Mouse (Mus musculus) ES-E14 (cell line): ENCODE results near the gene Kcnip3. TPM values are rescaled to one million over a fixed set of nuclear protein-coding genes. Genes with fewer than 3 reads are reported as not detected.

ENCODE experiments used
- DNase-seq: peaks from one replicate; pipeline ENCODE4 v3.0.0-alpha.2; 2013; ENCODE audit warnings: low read depth, low spot score
- H3K27ac ChIP-seq: 2 replicates; pipeline ENCODE4 v1.5.1; 2012; ENCODE audit warnings: low read depth, mild to moderate bottlenecking, low read length, moderate library complexity, mixed read lengths; ENCODE audit not compliant: poor library complexity, insufficient read depth, severe bottlenecking
- H3K36me3 ChIP-seq: 2 replicates; pipeline ENCODE4 v1.6.1; 2012; ENCODE audit warnings: mild to moderate bottlenecking, low read length, moderate library complexity, mixed read lengths; ENCODE audit not compliant: control insufficient read depth, poor library complexity, insufficient read depth, severe bottlenecking
- H3K4me1 ChIP-seq, 2 experiments: fragments of 150-350 bp in 1 of 2; sonication (generic) in 1 of 2; 2 replicates each; pipeline ENCODE4 v1.6.1; 2012; ENCODE audit warnings: low read length in 2 of 2, mild to moderate bottlenecking in 1 of 2, mixed read lengths in 1 of 2; ENCODE audit not compliant: control insufficient read depth in 2 of 2, insufficient read depth in 2 of 2, poor library complexity in 1 of 2
- H3K4me3 ChIP-seq, 2 experiments: fragments of 150-350 bp in 1 of 2; sonication (generic) in 1 of 2; 2 replicates each; pipeline ENCODE4 v1.5.1; 2012; ENCODE audit warnings: low read length in 2 of 2, low read depth in 1 of 2, mild to moderate bottlenecking in 1 of 2, mixed read lengths in 1 of 2; ENCODE audit not compliant: insufficient read depth in 1 of 2, poor library complexity in 1 of 2, severe bottlenecking in 1 of 2
- H3K9ac ChIP-seq: 2 replicates; pipeline ENCODE4 v1.6.1; 2012; ENCODE audit warnings: low read depth, mild to moderate bottlenecking, low read length, mixed read lengths; ENCODE audit not compliant: poor library complexity, insufficient read depth, severe bottlenecking
- H3K9me3 ChIP-seq: fragments of 150-350 bp; sonication (generic); 2 replicates; pipeline ENCODE4 v1.6.1; 2012; ENCODE audit warnings: low read depth, mild to moderate bottlenecking, low read length; ENCODE audit not compliant: control insufficient read depth, insufficient read depth
- CHD2 ChIP-seq: IDR thresholded peaks from 2 replicates; pipeline ENCODE4 v1.6.1; 2014; ENCODE audit warnings: mild to moderate bottlenecking, low read depth, low read length, inconsistent platforms
- HCFC1 ChIP-seq: IDR thresholded peaks from 2 replicates; pipeline ENCODE4 v1.6.1; 2012; ENCODE audit warnings: low read length, inconsistent platforms, borderline replicate concordance; ENCODE audit not compliant: insufficient read depth
- MAFK ChIP-seq: IDR thresholded peaks from 2 replicates; pipeline ENCODE4 v1.6.1; 2014; ENCODE audit warnings: mild to moderate bottlenecking, low read depth, low read length, inconsistent platforms; ENCODE audit not compliant: insufficient read depth
- ZC3H11A ChIP-seq: IDR thresholded peaks from 2 replicates; pipeline ENCODE4 v1.6.1; 2012; ENCODE audit warnings: low read depth, mild to moderate bottlenecking, inconsistent platforms, low read length, borderline replicate concordance
- ZNF384 ChIP-seq: IDR thresholded peaks from 2 replicates; pipeline ENCODE4 v1.6.1; 2012; ENCODE audit warnings: low read depth, low read length, inconsistent platforms
- in situ Hi-C, 2 experiments: fragments of 600-800 bp; cut with MboI; formaldehyde crosslinking; loops; one replicate each; pipeline ENCODE4 v1.15.1; 2025; ENCODE audit warnings: low sequenced_read_pairs in 2 of 2, inconsistent platforms in 1 of 2; ENCODE audit not compliant: unreplicated experiment in 2 of 2
- total RNA-seq: library from RNA; depleted of rRNA; stranded (reverse); fragments of 300-350 nt; gene quantifications from 2 replicates; pipeline ENCODE4 v1.2.3, GENCODE M21; 2012

The Kcnip3 gene
- total RNA-seq, 1 experiment, result 3.0 TPM

DNA sequence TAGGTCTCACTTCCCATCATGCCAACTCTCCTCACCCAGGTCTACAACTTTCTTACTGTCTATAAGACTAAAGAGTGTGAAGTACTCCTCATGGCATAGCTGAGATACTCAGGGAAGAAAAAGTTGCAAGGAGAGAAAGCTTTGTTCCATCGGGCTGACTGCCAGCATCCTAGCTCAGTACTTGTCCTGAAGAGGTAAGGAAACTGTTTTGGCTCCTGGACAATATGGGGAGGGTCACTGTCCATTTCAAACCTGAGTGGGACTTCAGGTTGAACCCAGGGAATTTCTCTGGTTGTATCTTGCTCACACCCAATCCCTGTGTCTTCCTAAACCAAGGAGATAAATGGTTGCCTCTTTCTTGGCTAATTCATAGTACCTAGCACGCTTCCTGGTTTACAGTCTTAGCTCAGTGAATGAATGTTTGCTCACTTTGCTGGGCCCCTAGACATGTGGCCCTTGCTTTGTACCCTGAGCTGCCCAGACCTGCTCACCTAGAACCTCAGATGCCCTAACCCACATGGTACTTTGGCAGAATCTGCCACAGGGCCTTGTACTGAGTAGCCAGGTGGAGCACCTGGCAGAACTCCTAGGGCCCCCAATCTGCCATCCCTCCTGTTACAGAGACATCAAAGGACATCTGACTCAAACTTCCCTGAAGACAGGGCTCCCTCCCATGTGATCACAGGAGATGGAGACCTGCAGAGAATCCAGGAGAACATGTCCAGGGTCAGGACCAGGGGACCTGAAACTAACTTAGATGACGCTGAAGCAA is 3.3 kb upstream of the Kcnip3 start:
- no peaks in the 10 kb centered on the region for H3K36me3 ChIP-seq
- DNase-seq, result no peak
- no peak for TF ChIP-seq HCFC1
- peaks cover 0 to 4% of the 10 kb centered on the region in 2 experiments; a peak in 1 of 4 replicates for H3K4me1 ChIP-seq
- H3K4me3 ChIP-seq, result no peak overlapping the region
- no peak overlapping the region for H3K9ac ChIP-seq
- H3K9me3 ChIP-seq, result no peaks in the 10 kb centered on the region
- no peak overlapping the region for H3K27ac ChIP-seq
- in situ Hi-C loops, result no loop called here

DNA sequence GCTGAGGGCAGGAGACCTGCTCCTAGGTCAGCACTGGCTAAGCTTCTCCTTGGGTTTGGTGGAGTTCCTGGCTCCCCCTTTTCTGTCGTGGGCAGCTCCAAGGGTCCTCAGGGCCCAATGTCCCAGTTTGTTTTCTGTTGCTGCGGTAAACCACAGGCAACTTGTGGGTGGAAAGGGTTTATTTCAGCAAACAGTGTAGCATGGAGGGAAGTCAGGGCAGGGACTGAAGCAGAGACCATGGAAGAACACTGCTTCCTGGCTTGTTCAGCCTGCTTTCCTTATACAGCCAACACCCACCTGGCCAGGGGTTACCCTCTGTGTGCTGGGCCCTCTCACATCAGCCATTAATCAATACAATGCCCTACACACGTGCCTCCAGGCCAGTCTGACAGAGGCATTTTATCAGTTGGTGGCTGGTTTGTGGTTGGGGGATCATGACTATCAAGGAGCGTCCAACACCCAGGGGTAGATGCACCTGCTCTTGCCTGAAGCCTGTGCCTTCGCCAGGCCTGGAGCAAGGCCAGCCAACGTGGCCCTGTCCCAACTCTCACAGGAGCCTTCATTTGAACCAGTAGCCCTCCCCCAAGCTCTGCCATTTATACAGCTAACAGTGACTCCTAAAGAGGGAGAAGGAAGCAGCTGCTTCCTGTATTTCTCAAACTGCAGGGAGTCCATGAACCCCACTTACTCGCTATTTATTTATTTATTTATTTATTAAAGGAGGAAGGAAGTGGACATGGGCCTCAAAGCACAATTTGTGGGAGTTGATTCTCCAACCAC is 2.2 kb upstream of the Kcnip3 start:
- TF ChIP-seq ZNF384, result no peak
- TF ChIP-seq CHD2, result no peak
- no peak for TF ChIP-seq MAFK
- TF ChIP-seq HCFC1, result no peak
- no peak for TF ChIP-seq ZC3H11A
- H3K9ac ChIP-seq, result no peak overlapping the region
- no peak overlapping the region for H3K27ac ChIP-seq
- no peaks in the 10 kb centered on the region for H3K9me3 ChIP-seq
- H3K36me3 ChIP-seq, result no peaks in the 10 kb centered on the region
- H3K4me1 ChIP-seq, result peaks cover 0 to 2% of the 10 kb centered on the region in 2 experiments; a peak in 1 of 4 replicates
- in situ Hi-C loops, result no loop called here
- DNase-seq, result no peak
- H3K4me3 ChIP-seq, result no peak overlapping the region

DNA sequence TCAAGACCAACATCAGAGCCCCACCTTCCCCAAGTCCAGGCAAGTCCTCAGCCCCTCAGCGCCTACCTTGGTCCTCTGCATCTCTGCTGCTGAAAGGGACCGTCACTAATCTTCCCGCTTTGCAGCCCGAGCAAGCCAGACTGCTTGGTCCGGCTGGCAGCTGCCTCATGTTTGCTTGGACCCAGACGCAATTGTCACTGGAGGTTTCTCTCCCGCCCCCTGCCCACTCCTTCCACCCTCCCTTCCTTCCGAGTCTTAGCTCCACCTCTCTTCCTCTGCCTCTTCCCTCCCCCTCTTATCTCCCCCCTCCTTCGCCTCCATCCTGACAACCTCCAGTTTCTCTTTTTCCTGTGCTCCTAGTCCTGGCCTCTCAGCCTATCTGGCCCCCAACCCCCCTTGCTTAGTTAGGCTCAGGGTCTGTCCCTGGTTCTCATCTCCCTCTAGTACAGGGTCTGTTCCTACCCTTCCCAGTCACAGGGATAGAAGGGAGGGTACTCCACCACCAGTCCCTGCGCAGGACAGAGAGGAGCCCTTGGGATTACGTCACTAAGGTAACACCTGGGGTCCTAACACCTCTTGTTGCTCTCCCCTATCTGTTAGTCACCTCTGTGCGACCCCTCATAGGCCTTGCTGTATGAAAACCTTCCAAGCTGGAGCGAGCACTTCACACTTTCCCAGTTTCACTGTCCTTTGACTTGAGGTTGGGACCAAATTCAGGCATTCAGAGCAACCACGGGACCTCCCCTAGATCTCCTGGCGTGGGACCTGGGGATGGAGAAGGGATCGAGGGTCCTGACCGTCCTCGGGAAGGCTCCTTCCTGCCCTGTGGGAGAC is 505 bp downstream of the Kcnip3 start:
- in situ Hi-C loops, result no loop called here
- Histone ChIP-seq H3K27ac (no peak overlapping the region), H3K4me1 (peaks cover 0 to 2% of the 10 kb centered on the region in 2 experiments; a peak in 1 of 4 replicates), H3K9ac (peak overlapping the region; percentile 46), H3K9me3 (no peaks in the 10 kb centered on the region), H3K4me3 (peak overlapping the region; percentile 55 to 70), H3K36me3 (no peaks in the 10 kb centered on the region)
- peak; percentile 21 for DNase-seq
- TF ChIP-seq CHD2, result no peak

DNA sequence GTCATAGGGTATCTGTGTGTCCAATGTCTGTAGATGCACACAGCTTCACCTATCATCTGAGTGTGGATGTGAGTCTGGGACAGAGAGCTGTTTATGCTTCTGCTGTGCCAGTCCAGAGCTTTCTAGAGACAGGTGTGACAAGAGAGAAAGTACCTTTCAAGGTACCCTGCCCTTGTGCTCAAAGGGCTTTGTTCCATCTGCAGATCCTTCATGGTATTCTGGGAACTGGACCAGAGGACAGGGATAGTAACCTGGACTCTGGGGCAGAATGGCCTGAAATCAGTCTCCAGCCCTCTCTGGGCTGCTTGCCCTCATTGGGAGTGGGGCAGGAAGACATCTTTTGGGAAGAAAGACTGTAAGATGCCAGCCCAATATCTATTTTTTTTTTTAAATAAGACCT is 1.8 kb downstream of the Kcnip3 start:
- Histone ChIP-seq H3K36me3 (no peaks in the 10 kb centered on the region), H3K9me3 (no peaks in the 10 kb centered on the region), H3K4me1 (peaks cover 0 to 2% of the 10 kb centered on the region in 2 experiments; a peak in 1 of 4 replicates), H3K9ac (no peak overlapping the region), H3K27ac (no peak overlapping the region), H3K4me3 (no peak overlapping the region)
- DNase-seq, result no peak
- TF ChIP-seq MAFK, result no peak
- no peak for TF ChIP-seq ZNF384
- TF ChIP-seq CHD2, result no peak
- no peak for TF ChIP-seq HCFC1
- TF ChIP-seq ZC3H11A, result no peak
- in situ Hi-C loops, result no loop called here
